ENCODE assay signal across 12 mouse cellular contexts in genomic region chr9:115043881-115044770, GRCm38 (mm10).
A peak's percentile ranks its signal among the peaks of the same experiment; 100 is the strongest.
DNase-seq lines count a peak whose midpoint lies in the region; ATAC-seq and TF ChIP-seq lines count a peak whose summit lies in the region.
"Had no signal": no experiment of that assay in that cellular context is flagged by ENCODE, and none has a peak within 500 bp of the region (broad histone marks: within the 10 kb centered on the region; RNA-seq: fewer than 3 reads in every experiment).

No protein-coding gene starts in this region.

- no peak for TF ChIP-seq POLR2A in kidney, adult 2 months (IDR thresholded peaks at IDR 0.05; ENCODE audit: low read depth, low read length)
- no peak for TF ChIP-seq POLR2A in small intestine, adult 2 months (IDR thresholded peaks at IDR 0.05; ENCODE audit: low read depth, low read length)

- H3K4me1 ChIP-seq in kidney, embryonic 15.5 days, result peaks cover 33% of the 10 kb centered on the region
- peaks cover 12% of the 10 kb centered on the region for H3K4me1 ChIP-seq in kidney, adult 2 months (ENCODE audit: control insufficient read depth, insufficient read depth, low read length)
- H3K4me1 ChIP-seq in small intestine, adult 2 months (ENCODE audit: control insufficient read depth, insufficient read depth, insufficient read length, low read length), result peaks cover 29% of the 10 kb centered on the region
- H3K4me1 ChIP-seq: megakaryocyte, embryonic 14.5 days had no signal

- 62% methylated on average over 8 of the region's 8 CpGs for WGBS in kidney, embryonic 15.5 days
- 64% methylated on average over 8 of the region's 8 CpGs for WGBS in kidney, adult 2 months
- WGBS in small intestine, adult 2 months, result 86% methylated on average over 8 of the region's 8 CpGs

- H3K4me2 ChIP-seq in kidney, embryonic 15.5 days, result no peak overlapping the region
- H3K4me2 ChIP-seq: forebrain, embryonic 12.5 days; heart, embryonic 15.5 days had no signal

- no peak for ATAC-seq in kidney, embryonic 15.5 days (replicated peaks; ENCODE audit: low FRiP score)
- ATAC-seq in monocyte, adult 5-6 weeks (replicated peaks; ENCODE audit: insufficient number of reproducible peaks, low FRiP score, low TSS enrichment, poor library complexity, severe bottlenecking), result no peak
- ATAC-seq: activated CD4-positive, CD25-positive, alpha-beta regulatory T cell, adult 4 months had no signal

- no peaks in the 10 kb centered on the region for H3K36me3 ChIP-seq in kidney, embryonic 15.5 days
- H3K36me3 ChIP-seq in kidney, adult 2 months (ENCODE audit: control insufficient read depth, insufficient read depth, low read length), result no peaks in the 10 kb centered on the region
- no peaks in the 10 kb centered on the region for H3K36me3 ChIP-seq in small intestine, adult 2 months (ENCODE audit: control insufficient read depth, insufficient read depth, low read length)
- H3K36me3 ChIP-seq: forebrain, embryonic 12.5 days; heart, embryonic 15.5 days had no signal

- no peaks in the 10 kb centered on the region for H3K9me3 ChIP-seq in kidney, embryonic 15.5 days (replicated peaks)
- H3K9me3 ChIP-seq: forebrain, embryonic 12.5 days; heart, embryonic 15.5 days had no signal

- no peak overlapping the region for H3K9ac ChIP-seq in kidney, embryonic 15.5 days
- H3K9ac ChIP-seq: forebrain, embryonic 12.5 days; heart, embryonic 15.5 days had no signal

- H3K4me3 ChIP-seq in kidney, embryonic 15.5 days (replicated peaks), result no peak overlapping the region
- H3K4me3 ChIP-seq in kidney, adult 2 months (ENCODE audit: insufficient read depth, low read depth, low read length), result no peak overlapping the region
- no peak overlapping the region for H3K4me3 ChIP-seq in small intestine, adult 2 months (ENCODE audit: low read depth, low read length)
- H3K4me3 ChIP-seq: forebrain, embryonic 12.5 days; heart, embryonic 15.5 days; megakaryocyte, embryonic 14.5 days had no signal

- H3K27ac ChIP-seq in kidney, embryonic 15.5 days, result peak overlapping the region; percentile 54
- H3K27ac ChIP-seq in kidney, adult 2 months (ENCODE audit: insufficient read depth, low read depth, low read length), result no peak overlapping the region
- no peak overlapping the region for H3K27ac ChIP-seq in small intestine, adult 2 months (ENCODE audit: insufficient read depth, low read depth, low read length)
- H3K27ac ChIP-seq: forebrain, embryonic 12.5 days; heart, embryonic 15.5 days had no signal

- DNase-seq in kidney, adult 2 months, result no peak
- peak; percentile 12 for DNase-seq in retina, embryonic 14.5 days (ENCODE audit: low spot score)
- DNase-seq in retina, postnatal 1 day, result no peak
- DNase-seq in NIH3T3 (ENCODE audit: low read depth), result peak; percentile 19
- no peak for DNase-seq in adrenal gland, adult 8-10 months

- no peaks in the 10 kb centered on the region for H3K27me3 ChIP-seq in kidney, embryonic 15.5 days
- H3K27me3 ChIP-seq in kidney, adult 2 months (replicated peaks; ENCODE audit: control insufficient read depth, insufficient read depth, low read length), result no peaks in the 10 kb centered on the region
- no peaks in the 10 kb centered on the region for H3K27me3 ChIP-seq in small intestine, adult 2 months (ENCODE audit: control insufficient read depth, insufficient read depth, low read length)
- H3K27me3 ChIP-seq: heart, embryonic 15.5 days; megakaryocyte, embryonic 14.5 days had no signal

- no peak; the same call in 1 of the 2 replicates for TF ChIP-seq CTCF in kidney, adult 2 months (conservative IDR thresholded peaks at IDR 0.05; ENCODE audit: insufficient read depth, insufficient read length, low read depth, low read length)
- peak; percentile 48; the same call in 1 of the 2 replicates for TF ChIP-seq CTCF in small intestine, adult 2 months (IDR thresholded peaks at IDR 0.05; ENCODE audit: extremely low read depth, insufficient read length, insufficient replicate concordance, low read depth, low read length)

Comparison
In these comparisons a context has a peak if more than half of its experiments do, and no peak if none do; other contexts are left out.
1. DNase-seq: peak in retina, embryonic 14.5 days (single experiment) and NIH3T3 (single experiment); none in kidney, adult 2 months (single experiment), retina, postnatal 1 day (single experiment) and adrenal gland, adult 8-10 months (single experiment).